Mouse (Mus musculus) intestine, postnatal 0 days (tissue): ENCODE measurements at regions not wholly inside any gene's neighbourhood (a gene's known extent, or its start where the extent isn't known, plus 50 kb on each side); places are given as distances from the start of the nearest gene placed in this dataset.

Experiments used
- ATAC-seq: fragments of 200-750 bp; cut with Nextera tagmentation; 2 replicates; pipeline ENCODE4 v1.8.0; 2017; ENCODE audit warnings: mild to moderate bottlenecking, moderate TSS enrichment, moderate library complexity
- H3K27ac ChIP-seq: fragments of 300-500 bp; sonication (generic); 2 replicates; pipeline ENCODE4 v1.5.1; 2014; ENCODE audit warnings: mild to moderate bottlenecking, low read depth, low read length, moderate library complexity
- H3K27me3 ChIP-seq: fragments of 300-500 bp; sonication (generic); replicated peaks from 2 replicates; pipeline ENCODE4 v1.6.1; 2014; ENCODE audit warnings: low read length, mixed read lengths; ENCODE audit not compliant: control insufficient read depth, insufficient read depth
- H3K36me3 ChIP-seq: fragments of 300-500 bp; sonication (generic); 2 replicates; pipeline ENCODE4 v1.6.1; 2014; ENCODE audit warnings: mild to moderate bottlenecking, moderate library complexity; ENCODE audit not compliant: control insufficient read depth, insufficient read depth
- H3K4me1 ChIP-seq: fragments of 300-500 bp; sonication (generic); replicated peaks from 2 replicates; pipeline ENCODE4 v1.6.1; 2014; ENCODE audit warnings: antibody characterized with exemption, low read length, mixed read lengths; ENCODE audit not compliant: control insufficient read depth, insufficient read depth
- H3K4me2 ChIP-seq: fragments of 300-500 bp; sonication (generic); replicated peaks from 2 replicates; pipeline ENCODE4 v1.6.1; 2014; ENCODE audit warnings: low read depth, mild to moderate bottlenecking, moderate library complexity
- H3K4me3 ChIP-seq: fragments of 300-500 bp; sonication (generic); 2 replicates; pipeline ENCODE4 v1.5.1; 2014; ENCODE audit warnings: low read depth, low read length
- H3K9ac ChIP-seq: fragments of 300-500 bp; sonication (generic); 2 replicates; pipeline ENCODE4 v1.6.1; 2014; ENCODE audit warnings: mild to moderate bottlenecking, low read depth, low read length
- H3K9me3 ChIP-seq: fragments of 300-500 bp; sonication (generic); 2 replicates; pipeline ENCODE4 v1.6.1; 2016; ENCODE audit warnings: mixed run types; ENCODE audit not compliant: control insufficient read depth
- CTCF ChIP-seq: sonication (generic); IDR thresholded peaks from 2 replicates; pipeline ENCODE4 v1.5.1; 2016; ENCODE audit warnings: low read depth, mild to moderate bottlenecking, control low read depth, antibody characterized with exemption, moderate library complexity
- WGBS: fragments of 180-500 bp; shearing (Covaris S2); extraction: QIAGEN DNeasy Blood & Tissue Kit; methylation state at CpG from one replicate; pipeline ENCODE4 v1.1.7; 2014; 5-methylcytosine and 5-hydroxymethylcytosine counted together

DNA sequence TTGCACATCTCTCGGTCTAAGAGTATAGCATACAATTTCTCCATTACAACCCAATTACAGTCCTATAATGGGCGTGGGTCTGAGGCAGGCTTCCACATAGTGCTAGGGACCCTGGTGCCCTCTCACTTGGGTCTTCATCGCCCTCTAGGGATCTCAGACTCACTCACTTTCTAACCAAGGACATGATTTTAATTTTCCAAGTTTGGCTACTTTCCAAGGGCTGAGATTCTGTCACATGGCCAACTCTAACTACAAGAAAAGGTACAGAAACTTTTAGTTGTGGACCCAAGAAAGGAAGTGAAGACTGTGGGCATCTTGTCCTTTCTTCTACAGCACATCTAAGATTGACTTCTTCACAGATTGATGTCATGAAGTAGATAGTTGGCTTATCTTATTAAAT, 235.1 kb downstream of the Snx10 start:
- no peak for TF ChIP-seq CTCF
- H3K27ac ChIP-seq = no peak overlapping the region
- H3K36me3 ChIP-seq = no peaks in the 10 kb centered on the region
- WGBS = 76% methylated on average over 3 of the region's 3 CpGs
- H3K9ac ChIP-seq = no peak overlapping the region
- no peak for ATAC-seq
- H3K4me1 ChIP-seq = no peaks in the 10 kb centered on the region
- H3K4me2 ChIP-seq = no peak overlapping the region
- H3K9me3 ChIP-seq = no peaks in the 10 kb centered on the region
- no peak overlapping the region for H3K4me3 ChIP-seq
- H3K27me3 ChIP-seq = no peaks in the 10 kb centered on the region

DNA sequence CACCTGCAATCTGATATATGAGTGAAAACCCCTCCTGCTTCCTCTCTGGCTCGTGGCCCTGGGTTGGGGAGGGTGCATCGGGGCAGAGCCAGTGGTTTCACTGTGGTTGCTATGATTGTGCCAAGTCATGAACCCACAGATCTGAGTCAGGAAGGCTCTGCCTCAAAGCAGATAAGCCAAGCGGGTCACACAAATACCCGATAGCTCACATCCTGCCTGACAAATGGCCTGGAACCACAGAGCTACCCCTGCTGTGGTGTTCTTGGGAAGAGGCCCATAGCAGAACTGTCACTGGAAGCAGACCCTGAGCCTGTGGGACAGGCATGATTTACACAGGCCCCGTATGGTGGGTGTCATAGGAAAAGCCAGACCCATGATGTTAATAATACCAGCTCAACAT, 236.7 kb downstream of the Snx10 start:
- Histone ChIP-seq H3K9ac (no peak overlapping the region), H3K4me1 (no peaks in the 10 kb centered on the region), H3K9me3 (no peaks in the 10 kb centered on the region), H3K27ac (no peak overlapping the region), H3K27me3 (no peaks in the 10 kb centered on the region), H3K4me2 (no peak overlapping the region), H3K36me3 (no peaks in the 10 kb centered on the region), H3K4me3 (no peak overlapping the region)
- ATAC-seq = no peak
- 77% methylated on average over 5 of the region's 5 CpGs for WGBS
- no peak for TF ChIP-seq CTCF

DNA sequence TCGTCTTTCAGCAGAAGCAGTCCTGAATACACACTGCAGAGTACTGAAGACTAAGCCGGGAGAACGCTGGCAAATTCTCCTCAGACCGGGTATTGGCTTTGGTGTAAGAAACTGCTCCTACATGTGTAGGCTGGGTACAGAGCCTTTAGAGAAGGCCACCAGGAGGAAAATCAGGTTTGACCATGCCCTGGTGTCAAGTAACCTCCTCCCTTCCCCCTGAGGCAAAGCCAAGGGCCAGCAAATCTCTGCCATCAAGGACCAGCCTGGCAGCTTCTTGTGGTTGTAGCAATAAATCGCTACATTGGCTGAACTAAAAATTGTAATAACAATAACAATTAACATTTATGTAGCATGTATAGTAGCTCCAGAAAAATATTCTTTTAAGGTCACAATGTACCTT, 237.8 kb downstream of the Snx10 start:
- no peak for TF ChIP-seq CTCF
- no peak for ATAC-seq
- no peaks in the 10 kb centered on the region for H3K27me3 ChIP-seq
- no peak overlapping the region for H3K4me3 ChIP-seq
- H3K4me2 ChIP-seq = no peak overlapping the region
- 64% methylated on average over 5 of the region's 5 CpGs for WGBS
- no peak overlapping the region for H3K27ac ChIP-seq
- no peak overlapping the region for H3K9ac ChIP-seq
- H3K4me1 ChIP-seq = no peaks in the 10 kb centered on the region
- no peaks in the 10 kb centered on the region for H3K9me3 ChIP-seq
- H3K36me3 ChIP-seq = no peaks in the 10 kb centered on the region

DNA sequence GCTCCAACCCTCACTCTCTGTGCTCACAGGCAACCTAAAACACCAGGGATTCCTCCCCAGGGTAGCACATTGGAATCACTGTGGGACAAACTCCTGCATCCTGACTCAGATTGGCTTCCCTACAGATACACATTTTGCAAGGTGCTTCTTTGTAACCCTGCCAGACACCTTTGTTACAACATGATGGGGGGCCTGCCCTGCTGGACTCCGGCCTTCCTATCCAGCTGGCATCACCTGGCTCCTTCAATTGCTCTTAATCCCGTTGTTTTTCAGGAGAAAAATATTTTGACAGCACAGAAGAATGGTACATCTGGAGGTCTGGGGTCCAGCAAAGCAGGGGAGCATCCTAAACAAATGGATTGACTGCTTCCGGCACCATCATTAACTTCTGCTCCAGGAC, 242.8 kb downstream of the Snx10 start:
- Histone ChIP-seq H3K4me1 (no peaks in the 10 kb centered on the region), H3K36me3 (no peaks in the 10 kb centered on the region), H3K27ac (no peak overlapping the region), H3K4me2 (no peak overlapping the region), H3K4me3 (no peak overlapping the region), H3K9ac (no peak overlapping the region), H3K9me3 (no peaks in the 10 kb centered on the region), H3K27me3 (no peaks in the 10 kb centered on the region)
- TF ChIP-seq CTCF = no peak
- WGBS = 50% methylated on average over 3 of the region's 3 CpGs
- no peak for ATAC-seq

DNA sequence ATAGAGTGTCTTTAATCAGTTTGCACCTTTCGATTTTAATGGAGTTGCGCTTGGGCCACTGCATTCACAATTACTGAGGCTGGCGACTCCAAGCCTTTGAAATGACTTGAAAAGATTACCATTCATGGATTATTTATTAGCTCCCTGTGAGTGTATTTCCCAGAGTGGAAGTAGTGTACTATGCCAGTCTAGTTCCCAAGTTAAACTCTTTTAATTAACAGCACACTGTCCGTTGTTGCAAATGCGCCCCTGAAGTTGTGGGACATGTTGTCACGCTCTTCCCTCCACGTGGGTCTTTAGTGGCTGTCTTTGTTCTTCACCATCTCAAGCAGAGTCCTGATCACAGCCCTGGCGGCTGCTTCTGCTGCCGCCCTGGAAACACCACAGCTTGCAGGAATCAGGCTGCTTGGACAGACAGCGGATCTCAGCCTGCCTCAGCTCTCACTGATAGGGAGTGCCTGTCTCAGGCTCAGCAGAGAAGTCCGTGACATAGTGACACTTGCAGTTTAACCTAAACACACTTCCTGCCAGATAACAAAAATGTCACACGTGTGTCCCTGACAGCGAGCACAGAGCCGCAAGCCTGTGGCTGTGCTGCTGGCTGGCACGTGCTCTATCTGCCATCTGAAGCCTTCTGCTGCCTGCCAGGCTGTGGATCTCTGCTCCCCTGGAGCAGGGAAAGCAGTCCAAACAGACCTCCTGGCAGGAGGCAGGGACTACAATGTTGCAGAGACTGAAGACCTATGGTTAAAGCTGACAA, 244.1 kb downstream of the Snx10 start:
- no peak for ATAC-seq
- Histone ChIP-seq H3K9ac (no peak overlapping the region), H3K36me3 (no peaks in the 10 kb centered on the region), H3K4me1 (no peaks in the 10 kb centered on the region), H3K9me3 (no peaks in the 10 kb centered on the region), H3K27me3 (no peaks in the 10 kb centered on the region), H3K27ac (no peak overlapping the region), H3K4me2 (no peak overlapping the region; the same call in 1 of the 2 replicates), H3K4me3 (no peak overlapping the region)
- TF ChIP-seq CTCF = no peak
- 25% methylated on average over 15 of the region's 15 CpGs for WGBS

DNA sequence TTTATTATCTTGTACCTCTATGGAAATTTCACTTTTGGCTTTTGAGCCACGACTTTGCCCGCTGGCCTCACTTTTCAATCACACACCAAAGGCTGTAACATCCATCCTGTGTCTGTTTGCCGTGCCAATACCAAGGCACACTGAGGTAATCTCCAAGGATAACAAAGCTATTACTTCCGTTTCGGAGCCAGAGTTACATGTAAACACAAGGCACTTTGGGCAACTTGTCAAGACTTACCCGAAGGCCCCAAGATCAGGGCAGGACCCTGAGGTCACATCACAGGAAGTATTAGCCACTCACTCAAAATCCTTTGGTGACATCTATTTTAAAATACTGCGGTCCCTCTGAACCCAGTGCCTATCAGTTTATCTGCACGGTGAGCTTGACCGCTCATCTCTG, 241.3 kb downstream of the Skap2 start:
- no peaks in the 10 kb centered on the region for H3K27me3 ChIP-seq
- no peak overlapping the region for H3K27ac ChIP-seq
- no peaks in the 10 kb centered on the region for H3K9me3 ChIP-seq
- no peak overlapping the region for H3K4me3 ChIP-seq
- H3K36me3 ChIP-seq = no peaks in the 10 kb centered on the region
- no peak for ATAC-seq
- 57% methylated on average over 9 of the region's 9 CpGs for WGBS
- H3K9ac ChIP-seq = no peak overlapping the region
- no peaks in the 10 kb centered on the region for H3K4me1 ChIP-seq
- TF ChIP-seq CTCF = no peak
- H3K4me2 ChIP-seq = no peak overlapping the region
